Comparison of ENCODE assay signal across 11 mouse cellular contexts in the genomic region with DNA sequence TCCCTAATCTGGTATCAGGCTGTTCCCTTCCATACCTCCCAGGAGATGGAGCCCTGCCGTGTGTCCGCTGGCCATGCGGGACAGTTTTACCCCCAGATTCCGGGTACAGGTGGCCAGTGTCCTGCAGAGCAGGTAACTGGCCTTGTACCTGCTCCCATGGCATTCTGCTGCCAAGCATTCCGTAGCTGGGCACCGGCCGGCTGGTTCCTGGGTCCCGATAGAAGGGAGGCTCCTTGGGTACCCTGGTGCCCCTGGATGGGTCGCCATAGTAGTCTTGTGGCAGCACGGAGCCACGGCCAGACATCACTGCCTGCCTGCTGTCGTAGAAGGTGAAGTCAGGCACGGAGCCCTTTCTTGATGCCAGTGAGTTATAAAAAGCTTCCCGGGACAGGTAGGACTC.
DNase-seq lines count a peak whose midpoint lies in the region; ATAC-seq and TF ChIP-seq lines count a peak whose summit lies in the region.
"Had no signal": no experiment of that assay in that cellular context is flagged by ENCODE, and none has a peak within 500 bp of the region (broad histone marks: within the 10 kb centered on the region; RNA-seq: fewer than 3 reads in every experiment).

No protein-coding gene starts in this region.

- no peak overlapping the region for H3K4me3 ChIP-seq in heart, embryonic 16.5 days (ENCODE audit: low read length)
- H3K4me3 ChIP-seq in heart, adult 2 months = no peak overlapping the region
- no peak overlapping the region for H3K4me3 ChIP-seq in forebrain, embryonic 11.5 days (ENCODE audit: low read depth, low read length)
- H3K4me3 ChIP-seq in midbrain, embryonic 12.5 days = no peak overlapping the region
- H3K4me3 ChIP-seq: erythroblast, embryonic 14.5 days had no signal

- H3K4me1 ChIP-seq in heart, embryonic 16.5 days (ENCODE audit: control insufficient read depth, insufficient read depth, low read length) = peaks cover 74% of the 10 kb centered on the region
- H3K4me1 ChIP-seq in heart, adult 2 months (ENCODE audit: control insufficient read depth, insufficient read depth, low read length) = peaks cover 16% of the 10 kb centered on the region
- H3K4me1 ChIP-seq in forebrain, embryonic 11.5 days (replicated peaks; ENCODE audit: control insufficient read depth, insufficient read depth, low read length) = peaks cover 30% of the 10 kb centered on the region
- H3K4me1 ChIP-seq in midbrain, embryonic 12.5 days = peaks cover 84% of the 10 kb centered on the region

- no peak for TF ChIP-seq EP300 in heart, adult 2 months (IDR thresholded peaks at IDR 0.05; ENCODE audit: insufficient read depth, low read depth, low read length)

- no peak for TF ChIP-seq POLR2A in heart, adult 2 months (IDR thresholded peaks at IDR 0.05; ENCODE audit: insufficient read depth, low read depth, low read length)

- peak overlapping the region; percentile 90 for H3K27ac ChIP-seq in heart, embryonic 16.5 days (ENCODE audit: low read length)
- H3K27ac ChIP-seq in heart, adult 2 months = no peak overlapping the region
- H3K27ac ChIP-seq in forebrain, embryonic 11.5 days (ENCODE audit: low read depth, low read length) = no peak overlapping the region
- H3K27ac ChIP-seq in midbrain, embryonic 12.5 days (replicated peaks) = peak overlapping the region; percentile 63

- H3K27me3 ChIP-seq in heart, embryonic 16.5 days (ENCODE audit: control insufficient read depth, insufficient read depth, low read length) = no peaks in the 10 kb centered on the region
- no peaks in the 10 kb centered on the region for H3K27me3 ChIP-seq in heart, adult 2 months (ENCODE audit: control insufficient read depth, insufficient read depth, low read length)
- no peaks in the 10 kb centered on the region for H3K27me3 ChIP-seq in forebrain, embryonic 11.5 days (ENCODE audit: control insufficient read depth, insufficient read depth, low read length)
- H3K27me3 ChIP-seq in midbrain, embryonic 12.5 days = no peaks in the 10 kb centered on the region

- no peak for ATAC-seq in heart, embryonic 16.5 days (replicated peaks; ENCODE audit: extremely low read depth, insufficient read depth, low FRiP score)
- no peak for ATAC-seq in forebrain, embryonic 11.5 days (replicated peaks; ENCODE audit: low FRiP score)
- no peak for ATAC-seq in midbrain, embryonic 12.5 days (ENCODE audit: low FRiP score, low read depth)

- no peaks in the 10 kb centered on the region for H3K9me3 ChIP-seq in heart, embryonic 16.5 days (replicated peaks; ENCODE audit: control insufficient read depth, low read length)
- H3K9me3 ChIP-seq in forebrain, embryonic 11.5 days (ENCODE audit: control insufficient read depth, low read length) = no peaks in the 10 kb centered on the region
- H3K9me3 ChIP-seq in midbrain, embryonic 12.5 days = no peaks in the 10 kb centered on the region
- H3K9me3 ChIP-seq: G1E had no signal

- 92% methylated on average over 14 of the region's 14 CpGs for WGBS in heart, embryonic 16.5 days
- 88% methylated on average over 14 of the region's 14 CpGs for WGBS in heart, adult 2 months
- 92% methylated on average over 14 of the region's 14 CpGs for WGBS in forebrain, embryonic 11.5 days
- 88% methylated on average over 14 of the region's 14 CpGs for WGBS in midbrain, embryonic 12.5 days

- intact Hi-C loops in heart, adult 2 months (cut with DNase I) = no loop called here

- H3K79me2 ChIP-seq in heart, adult 2 months (replicated peaks; ENCODE audit: control insufficient read depth, insufficient read depth, low read length) = peaks cover 2% of the 10 kb centered on the region

- peak overlapping the region; percentile 33 for H3K4me2 ChIP-seq in heart, embryonic 16.5 days (ENCODE audit: low read depth, low read length)
- no peak overlapping the region for H3K4me2 ChIP-seq in forebrain, embryonic 11.5 days (ENCODE audit: low read depth, low read length, severe bottlenecking)
- H3K4me2 ChIP-seq in midbrain, embryonic 12.5 days (replicated peaks) = peak overlapping the region; percentile 19; the same call in 1 of the 2 replicates

- no peaks in the 10 kb centered on the region for H3K36me3 ChIP-seq in heart, embryonic 16.5 days (ENCODE audit: control insufficient read depth, insufficient read depth)
- peaks cover 8% of the 10 kb centered on the region for H3K36me3 ChIP-seq in heart, adult 2 months (ENCODE audit: control insufficient read depth, insufficient read depth, low read length)
- no peaks in the 10 kb centered on the region for H3K36me3 ChIP-seq in forebrain, embryonic 11.5 days (ENCODE audit: control insufficient read depth, insufficient read depth, low read length)
- H3K36me3 ChIP-seq in midbrain, embryonic 12.5 days = peaks cover 4% of the 10 kb centered on the region; the same call in 1 of the 2 replicates

- peak overlapping the region; percentile 56 for H3K9ac ChIP-seq in heart, embryonic 16.5 days (ENCODE audit: low read length)
- no peak overlapping the region for H3K9ac ChIP-seq in heart, adult 2 months (ENCODE audit: low read depth, low read length)
- 0 out of 2 replicates have a peak overlapping the region, but pooled peaks have one; percentile 24 for H3K9ac ChIP-seq in forebrain, embryonic 11.5 days (ENCODE audit: low read length)
- no peak overlapping the region for H3K9ac ChIP-seq in midbrain, embryonic 12.5 days (replicated peaks)

- peak; percentile 43 to 50 for DNase-seq in cerebellum, adult 18-20 months
- DNase-seq in cerebellum, postnatal 10 days = no peak
- DNase-seq in heart, adult 2 months = no peak
- no peak for DNase-seq in forebrain, embryonic 11.5 days (ENCODE audit: low spot score)
- no peak for DNase-seq in MN1 (ENCODE audit: low spot score)
- no peak for DNase-seq in lung, adult 18-20 months
- DNase-seq: kidney, postnatal 14 days had no signal

- TF ChIP-seq CTCF in heart, adult 2 months (IDR thresholded peaks at IDR 0.05) = no peak

Comparison
In these comparisons a context has a peak if more than half of its experiments do, and no peak if none do; other contexts are left out.
1. DNase-seq: peak in cerebellum, adult 18-20 months (2 of 2); none in cerebellum, postnatal 10 days (0 of 2), heart, adult 2 months (0 of 2), forebrain, embryonic 11.5 days (single experiment), MN1 (single experiment) and lung, adult 18-20 months (0 of 2).
2. H3K27ac ChIP-seq: peak in heart, embryonic 16.5 days (single experiment) and midbrain, embryonic 12.5 days (single experiment); none in heart, adult 2 months (single experiment) and forebrain, embryonic 11.5 days (single experiment).
3. H3K9ac ChIP-seq: peak in heart, embryonic 16.5 days (single experiment) and forebrain, embryonic 11.5 days (single experiment); none in heart, adult 2 months (single experiment) and midbrain, embryonic 12.5 days (single experiment).